Mouse (Mus musculus) testis, postnatal 14 days (tissue): ENCODE data around the gene 2410137M14Rik.
A peak's percentile ranks its signal among the peaks of the same experiment; 100 is the strongest.
"Not testable (repeated sequence)": the region's sequence is repeated elsewhere in the genome, so short reads cannot be mapped to it uniquely, and the experiment has no call there.

Experiments used
- DNase-seq: peaks from one replicate; pipeline ENCODE4 v3.0.0; 2021; ENCODE audit warnings: low spot score

Gene 2410137M14Rik

GRCm38 (mm10) chr17:36981221-36981813 is at the start of gene 2410137M14Rik:
2410137M14Rik (minus strand) TSS chr17:36981237.
- DNase-seq: no peak

- DNase-seq: no peak
These were observed 48.1 kb upstream of the 2410137M14Rik start for GRCm38 (mm10) chr17:37029162-37029561.

- peak; percentile 88 for DNase-seq
These were observed 47.7 kb upstream of the 2410137M14Rik start for GRCm38 (mm10) chr17:37028683-37029120.

- DNase-seq: no peak
These were observed 47.2 kb upstream of the 2410137M14Rik start for GRCm38 (mm10) chr17:37028212-37028611.

GRCm38 (mm10) chr17:37027486-37027885 is 46.4 kb upstream of the 2410137M14Rik start:
- DNase-seq: no peak

- DNase-seq: peak; percentile 25
These were observed 45.4 kb upstream of the 2410137M14Rik start for GRCm38 (mm10) chr17:37026425-37026824.

- no peak for DNase-seq
These were observed 41.9 kb upstream of the 2410137M14Rik start, which contains the start of gene Mog for GRCm38 (mm10) chr17:37022628-37023576. Mog (minus strand) TSS chr17:37023398.

GRCm38 (mm10) chr17:37019242-37019641 is 38.2 kb upstream of the 2410137M14Rik start:
- not testable (repeated sequence) for DNase-seq

- DNase-seq: no peak
These were observed 37.3 kb upstream of the 2410137M14Rik start for GRCm38 (mm10) chr17:37018328-37018727.

GRCm38 (mm10) chr17:37016333-37016732 is 35.3 kb upstream of the 2410137M14Rik start:
- no peak for DNase-seq

GRCm38 (mm10) chr17:37012141-37012540 is 31.1 kb upstream of the 2410137M14Rik start:
- no peak for DNase-seq

- no peak for DNase-seq
These were observed 30.7 kb upstream of the 2410137M14Rik start for GRCm38 (mm10) chr17:37011719-37012118.

GRCm38 (mm10) chr17:37009460-37010042 is 28.5 kb upstream of the 2410137M14Rik start:
- DNase-seq: no peak

- no peak for DNase-seq
These were observed 27.1 kb upstream of the 2410137M14Rik start for GRCm38 (mm10) chr17:37008161-37008560.

- DNase-seq: no peak
These were observed 22.3 kb upstream of the 2410137M14Rik start for GRCm38 (mm10) chr17:37003366-37003765.

- peak; percentile 41 for DNase-seq
These were observed 21.6 kb upstream of the 2410137M14Rik start for GRCm38 (mm10) chr17:37002364-37003330.

- no peak for DNase-seq
These were observed 19.8 kb upstream of the 2410137M14Rik start, which contains the start of gene Zfp57 for GRCm38 (mm10) chr17:37000863-37001262. Zfp57 (plus strand) TSS chr17:37001163.

GRCm38 (mm10) chr17:36998477-36998876 is 17.4 kb upstream of the 2410137M14Rik start:
- DNase-seq: no peak

- peak; percentile 53 for DNase-seq
These were observed 16.1 kb upstream of the 2410137M14Rik start for GRCm38 (mm10) chr17:36997033-36997735.

GRCm38 (mm10) chr17:36995448-36995847 is 14.4 kb upstream of the 2410137M14Rik start:
- DNase-seq: no peak

GRCm38 (mm10) chr17:36994528-36994927 is 13.5 kb upstream of the 2410137M14Rik start:
- DNase-seq: no peak
